Mouse (Mus musculus) liver, embryonic 14.5 days (tissue): ENCODE measurements around the gene Wdr45.

ENCODE experiments used
- CTCF ChIP-seq: IDR thresholded peaks from 2 replicates; pipeline ENCODE4 v1.5.1; 2016; ENCODE audit warnings: antibody characterized with exemption, low read depth, control low read depth
- EP300 ChIP-seq: IDR thresholded peaks from 2 replicates; pipeline ENCODE4 v1.6.1; 2016; ENCODE audit warnings: antibody characterized with exemption, low read depth

DNA sequence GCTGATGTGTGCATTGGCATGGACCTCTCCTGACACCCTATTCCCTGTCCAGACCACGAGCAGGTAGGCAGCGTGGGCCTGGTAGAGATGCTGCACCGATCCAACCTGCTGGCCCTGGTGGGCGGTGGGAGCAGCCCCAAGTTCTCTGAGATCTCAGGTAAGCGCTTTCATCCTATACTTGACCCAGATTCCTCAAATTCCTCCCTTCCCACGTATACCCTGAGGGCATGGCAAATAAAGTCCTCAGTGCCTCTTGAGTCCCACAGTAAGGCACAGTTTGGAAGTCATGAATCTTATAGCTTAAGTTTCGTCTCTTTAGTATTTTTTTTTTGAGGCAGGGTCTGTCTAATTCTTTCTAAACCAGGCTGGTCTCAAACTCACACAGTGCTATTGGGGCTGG, 10.0 kb downstream of the Wdr45 start:
- TF ChIP-seq CTCF (no peak), EP300 (no peak)
